Mouse (Mus musculus) thymus, adult 18-20 months (tissue): ENCODE measurements around the gene Tmem274.
"Not testable (repeated sequence)": the region's sequence is repeated elsewhere in the genome, so short reads cannot be mapped to it uniquely, and the experiment has no call there.

Experiments used
- DNase-seq, 2 experiments: peaks; one replicate each; pipeline ENCODE4 v3.0.0; 2022; ENCODE audit warnings: mixed read lengths in 2 of 2

Tmem274 gene

GRCm38 (mm10) chr4:149477078-149477477 is at the start of gene Tmem274:
TSS of gene Tmem274 (plus strand) at chr4:149477378.
- DNase-seq = no peak

GRCm38 (mm10) chr4:149429592-149429991 is 47.6 kb upstream of the Tmem274 start:
- DNase-seq = no peak

- DNase-seq = not testable (repeated sequence)
Measured at GRCm38 (mm10) chr4:149431887-149432286, 45.3 kb upstream of the Tmem274 start.

- no peak for DNase-seq
Measured at GRCm38 (mm10) chr4:149440576-149440975, 36.6 kb upstream of the Tmem274 start.

- no peak for DNase-seq
Measured at GRCm38 (mm10) chr4:149442436-149442835, 34.7 kb upstream of the Tmem274 start.

GRCm38 (mm10) chr4:149444465-149444864 is 32.7 kb upstream of the Tmem274 start:
- no peak for DNase-seq

GRCm38 (mm10) chr4:149444964-149445701 is 32.0 kb upstream of the Tmem274 start:
- DNase-seq = peak; percentile 80 to 83

GRCm38 (mm10) chr4:149445868-149446267 is 31.3 kb upstream of the Tmem274 start:
- DNase-seq = peak in 1 of 2 experiments; percentile 31

- DNase-seq = no peak
Measured at GRCm38 (mm10) chr4:149446309-149446708, 30.9 kb upstream of the Tmem274 start.

- DNase-seq = no peak
Measured at GRCm38 (mm10) chr4:149450636-149451035, 26.5 kb upstream of the Tmem274 start.

- peak; percentile 48 to 58 for DNase-seq
Measured at GRCm38 (mm10) chr4:149453656-149454055, 23.5 kb upstream of the Tmem274 start.

GRCm38 (mm10) chr4:149454263-149454662 is 22.9 kb upstream of the Tmem274 start:
- DNase-seq = no peak

- DNase-seq = no peak
Measured at GRCm38 (mm10) chr4:149454879-149455278, 22.3 kb upstream of the Tmem274 start, which contains the start of gene Rbp7. TSS of gene Rbp7 (minus strand) at chr4:149454978.

- DNase-seq = not testable (repeated sequence)
Measured at GRCm38 (mm10) chr4:149457163-149457562, 20.0 kb upstream of the Tmem274 start.

- no peak for DNase-seq
Measured at GRCm38 (mm10) chr4:149457831-149458430, 19.2 kb upstream of the Tmem274 start.

- DNase-seq = no peak
Measured at GRCm38 (mm10) chr4:149458526-149458925, 18.7 kb upstream of the Tmem274 start.

GRCm38 (mm10) chr4:149459425-149459824 is 17.8 kb upstream of the Tmem274 start:
- no peak for DNase-seq

GRCm38 (mm10) chr4:149460475-149460874 is 16.7 kb upstream of the Tmem274 start:
- DNase-seq = not testable (repeated sequence)

- no peak for DNase-seq
Measured at GRCm38 (mm10) chr4:149461579-149462304, 15.4 kb upstream of the Tmem274 start.

GRCm38 (mm10) chr4:149462305-149462971 is 14.7 kb upstream of the Tmem274 start:
- DNase-seq = no peak

- DNase-seq = no peak
Measured at GRCm38 (mm10) chr4:149463435-149463950, 13.7 kb upstream of the Tmem274 start.

- DNase-seq = peak; percentile 77 to 88
Measured at GRCm38 (mm10) chr4:149469557-149469956, 7.6 kb upstream of the Tmem274 start.

- no peak for DNase-seq
Measured at GRCm38 (mm10) chr4:149475096-149475495, 2.1 kb upstream of the Tmem274 start.
